Mouse (Mus musculus): ENCODE results near the gene Hibch. TPM values are rescaled to one million over a fixed set of nuclear protein-coding genes. Genes with fewer than 3 reads are reported as not detected.
"Not testable (repeated sequence)": the region's sequence is repeated elsewhere in the genome, so short reads cannot be mapped to it uniquely, and the experiment has no call there.

Gene Hibch
- total RNA-seq, 2 experiments from 2014 or later, result 13.1 to 15.2 TPM

DNA sequence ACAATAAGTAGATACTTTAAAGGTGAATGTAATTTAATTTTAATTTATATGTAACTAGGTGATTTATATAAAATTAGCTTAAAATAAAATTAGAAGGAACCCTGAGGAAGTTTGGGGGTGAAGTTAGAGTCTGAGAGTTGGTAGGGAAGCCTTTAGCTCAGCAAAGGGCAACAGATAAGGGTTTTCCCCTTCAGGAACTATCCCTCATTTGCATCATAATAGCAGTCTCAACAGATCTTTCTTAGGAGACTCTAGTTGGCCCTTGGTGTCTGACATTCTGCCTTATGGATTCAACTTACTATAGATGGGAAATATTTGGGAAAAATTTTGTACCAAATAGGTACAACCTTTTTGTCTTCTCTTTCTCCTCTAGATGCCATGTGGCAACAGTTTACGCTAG, 19.5 kb downstream of the Hibch start:
- intact Hi-C loops (cut with DNase I), result no loop called here

DNA sequence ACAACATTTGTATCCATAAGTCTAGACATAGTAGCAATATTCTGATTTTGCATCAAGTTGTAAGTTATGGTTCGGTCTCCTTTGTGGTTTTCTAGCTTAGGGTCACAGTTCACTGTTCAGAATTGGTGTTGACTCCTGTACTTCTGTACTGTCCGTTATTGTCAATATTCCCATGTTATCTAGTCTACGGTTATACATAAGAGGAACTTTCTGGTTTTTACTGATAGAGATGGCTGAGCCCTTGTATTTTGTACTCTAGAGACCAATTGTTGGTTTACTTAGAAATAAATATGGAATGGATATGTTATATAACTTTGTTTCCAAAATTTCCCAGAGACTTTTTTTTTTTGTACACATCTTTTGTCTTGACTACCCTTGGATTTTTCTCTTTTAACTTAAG, 21.3 kb downstream of the Hibch start:
- intact Hi-C loops (cut with DNase I), result no loop called here
- no peak for DNase-seq (ENCODE audit: low spot score in 2 of 2)

More for the DNA sequence above, 19.5 kb downstream of the Hibch start:
- no peak for DNase-seq (ENCODE audit: low spot score in 2 of 2)

DNA sequence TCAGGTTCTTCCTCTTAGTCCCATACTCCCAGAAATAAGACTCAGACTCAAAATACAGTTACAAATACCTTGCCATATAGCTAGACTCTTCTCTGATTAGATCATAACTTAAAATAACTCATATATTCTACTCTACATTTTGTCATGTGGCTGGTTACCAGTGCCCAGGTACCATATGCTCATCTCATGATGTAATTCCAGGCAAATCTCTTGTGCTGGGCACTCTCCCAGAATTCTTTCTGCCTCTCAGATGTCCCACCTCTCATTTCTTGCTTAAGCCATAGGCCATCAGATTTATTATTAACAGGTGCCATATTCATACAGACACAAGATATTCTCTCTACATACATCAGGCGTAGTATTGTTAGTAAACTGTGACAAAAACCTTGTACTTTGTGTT, 23.1 kb downstream of the Hibch start:
- intact Hi-C loops (cut with DNase I), result no loop called here
- DNase-seq (ENCODE audit: low spot score in 2 of 2), result no peak

DNA sequence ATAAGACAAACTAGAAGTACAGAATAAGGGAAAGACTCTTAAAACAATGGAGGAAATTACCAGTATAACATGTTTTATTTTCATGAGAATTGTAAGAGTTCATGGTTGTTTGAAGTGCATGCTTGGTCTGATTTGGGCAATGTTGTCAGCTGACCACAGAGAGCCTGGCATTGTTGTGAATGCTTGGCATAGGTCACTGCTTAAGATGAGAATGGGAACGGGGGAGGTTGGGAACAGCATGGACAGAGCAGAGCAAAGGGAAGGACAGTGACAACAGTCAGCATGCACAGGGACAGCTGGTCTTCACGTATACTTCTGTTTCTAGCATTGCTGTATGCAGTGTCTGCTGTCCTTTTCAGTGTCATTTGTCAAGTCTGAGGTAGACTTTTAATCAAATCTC, 39.5 kb downstream of the Hibch start:
- DNase-seq (ENCODE audit: low spot score in 2 of 2), result no peak
- intact Hi-C loops (cut with DNase I), result no loop called here

DNA sequence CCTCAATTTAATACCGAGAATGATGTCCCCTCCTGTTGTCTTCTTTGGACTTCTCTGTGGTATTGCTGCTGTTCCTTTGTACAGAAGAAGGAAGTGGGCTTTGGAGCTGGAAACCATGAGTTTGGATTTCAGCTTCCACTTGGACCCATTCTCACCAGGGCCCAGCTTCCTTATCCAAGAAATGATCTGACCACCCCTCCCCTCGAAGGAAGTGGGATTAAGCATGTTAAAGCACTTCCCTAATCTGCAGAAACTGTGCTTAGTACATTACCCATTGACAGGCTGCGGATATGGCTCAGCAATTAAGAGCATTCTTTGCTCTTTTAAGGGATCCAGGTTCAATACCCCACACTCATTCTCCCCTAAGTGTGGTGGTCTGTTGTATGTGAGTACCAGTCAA, 65.1 kb downstream of the Hibch start:
- DNase-seq (ENCODE audit: low spot score in 2 of 2), result no peak
- intact Hi-C loops (cut with DNase I), result no loop called here

DNA sequence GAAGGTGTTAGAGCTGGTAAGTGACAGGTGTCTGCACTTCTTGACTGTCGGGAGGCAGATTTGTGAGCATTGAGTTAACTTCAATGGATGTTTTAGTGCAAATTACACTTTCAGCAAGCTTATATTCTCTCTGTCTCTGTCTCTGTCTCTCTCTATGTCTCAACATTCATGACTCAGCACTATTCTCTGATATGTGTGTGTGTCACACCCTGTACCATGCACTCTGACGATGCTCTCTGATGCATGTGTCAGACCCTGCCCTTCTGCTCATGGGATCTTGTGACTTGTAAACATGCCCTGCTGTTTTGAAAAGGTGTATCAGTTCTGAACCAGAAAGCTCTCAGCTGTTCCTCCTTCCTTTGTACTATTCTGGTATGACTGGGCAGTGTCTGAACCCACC, 71.9 kb downstream of the Hibch start:
- no peak for DNase-seq (ENCODE audit: low spot score in 2 of 2)
- intact Hi-C loops (cut with DNase I), result no loop called here

DNA sequence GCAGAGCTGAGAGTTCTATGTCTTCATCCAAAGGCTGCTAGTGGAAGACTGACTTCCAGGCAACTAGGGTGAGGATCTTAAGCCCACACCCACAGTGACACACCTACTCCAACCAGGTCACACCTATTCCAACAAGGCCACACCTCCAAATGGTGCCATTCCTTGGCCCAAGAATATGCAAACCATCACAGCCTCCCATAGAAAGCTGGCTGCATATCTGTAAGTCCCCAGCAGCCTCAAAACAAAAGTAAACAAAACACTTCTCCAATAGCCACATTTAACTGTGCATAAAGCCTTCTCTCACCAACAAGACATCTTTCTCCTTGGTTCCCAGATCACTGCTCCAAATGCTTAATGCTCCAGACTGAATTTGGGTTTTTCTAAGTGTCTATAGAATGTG, 74.2 kb downstream of the Hibch start:
- DNase-seq (ENCODE audit: low spot score in 2 of 2), result not testable (repeated sequence)

DNA sequence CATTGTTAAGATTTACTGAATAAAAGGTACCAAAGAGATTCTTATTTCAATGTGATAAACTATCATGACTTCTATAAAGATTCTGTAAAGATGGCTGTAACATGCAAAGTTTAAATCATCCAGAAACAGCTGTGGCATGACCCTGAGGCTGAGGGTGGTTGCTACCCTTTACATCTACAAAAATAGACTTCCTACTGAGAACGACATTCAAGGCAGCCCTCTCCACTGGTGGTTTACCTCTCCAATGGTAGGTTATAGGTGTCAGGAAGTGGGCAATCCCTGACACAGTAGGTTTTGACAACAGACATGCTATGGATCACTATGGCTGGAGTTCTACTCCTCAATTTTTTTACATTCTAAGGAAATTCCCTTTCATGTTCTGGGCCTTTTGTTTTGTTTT, 79.8 kb downstream of the Hibch start:
- intact Hi-C loops (cut with DNase I); DNase-seq (ENCODE audit: low spot score in 2 of 2): not testable (repeated sequence)

More for the DNA sequence above, 74.2 kb downstream of the Hibch start:
- intact Hi-C loops (cut with DNase I), result not testable (repeated sequence)

DNA sequence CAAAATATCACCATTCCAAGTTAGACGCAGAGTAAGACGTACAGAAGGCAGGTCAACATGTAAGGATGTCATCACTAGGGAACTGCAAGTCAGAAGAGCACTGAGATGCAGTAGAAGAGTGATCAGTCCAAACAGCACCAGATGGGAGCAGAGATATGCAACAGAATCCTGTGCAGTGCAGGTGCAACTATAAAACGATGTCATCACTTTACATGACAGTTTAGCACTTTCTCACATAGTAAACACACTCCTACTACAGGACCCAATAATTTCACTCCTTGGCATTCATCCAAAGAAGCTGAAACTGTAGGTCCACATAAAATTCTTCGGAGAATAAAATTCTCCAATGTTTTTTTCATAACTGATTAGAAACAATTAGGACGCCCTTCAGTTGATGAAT, 89.8 kb downstream of the Hibch start:
- intact Hi-C loops (cut with DNase I), result no loop called here
- DNase-seq (ENCODE audit: low spot score in 2 of 2), result no peak

DNA sequence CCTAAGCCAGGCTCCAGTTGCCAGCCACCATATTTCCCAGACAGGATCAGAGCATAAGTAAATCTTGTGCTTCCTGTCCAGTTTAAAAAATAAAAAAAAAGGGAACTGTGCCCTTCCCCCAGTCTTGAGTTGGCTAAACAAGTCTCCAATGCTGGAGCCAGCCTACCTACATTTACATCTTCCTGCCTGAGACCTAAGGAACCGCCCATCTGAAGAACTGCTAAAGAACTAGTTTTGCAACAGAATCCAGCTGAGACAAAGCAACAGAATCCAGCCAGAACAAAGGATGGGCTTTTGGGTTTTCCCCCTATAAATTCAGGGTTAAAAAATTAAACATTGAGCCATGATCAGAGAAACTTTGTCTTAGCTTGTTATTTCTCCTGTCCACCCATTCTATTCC, 94.3 kb downstream of the Hibch start:
- intact Hi-C loops (cut with DNase I), result no loop called here
- no peak for DNase-seq (ENCODE audit: low spot score in 2 of 2)

DNA sequence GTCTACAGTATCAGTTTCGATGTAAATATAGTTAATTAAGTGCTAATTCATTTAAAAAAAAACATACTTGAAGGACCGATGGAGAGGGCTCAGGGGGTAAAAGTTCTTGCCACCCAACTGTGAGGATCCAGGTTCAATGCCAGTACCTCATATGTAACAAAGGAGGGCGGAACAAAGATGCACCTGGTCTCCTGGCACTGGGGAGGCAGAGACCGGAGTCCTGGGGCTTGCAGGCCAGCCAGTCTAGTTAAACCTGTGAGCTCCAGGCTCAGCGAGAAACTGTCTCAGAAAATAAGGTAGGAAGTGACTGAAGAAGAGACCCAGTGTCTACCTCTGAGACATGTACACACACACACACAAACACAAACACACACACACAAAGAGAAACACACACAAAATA, 103.2 kb downstream of the Hibch start:
- intact Hi-C loops (cut with DNase I), result no loop called here
- DNase-seq (ENCODE audit: low spot score in 2 of 2), result no peak

DNA sequence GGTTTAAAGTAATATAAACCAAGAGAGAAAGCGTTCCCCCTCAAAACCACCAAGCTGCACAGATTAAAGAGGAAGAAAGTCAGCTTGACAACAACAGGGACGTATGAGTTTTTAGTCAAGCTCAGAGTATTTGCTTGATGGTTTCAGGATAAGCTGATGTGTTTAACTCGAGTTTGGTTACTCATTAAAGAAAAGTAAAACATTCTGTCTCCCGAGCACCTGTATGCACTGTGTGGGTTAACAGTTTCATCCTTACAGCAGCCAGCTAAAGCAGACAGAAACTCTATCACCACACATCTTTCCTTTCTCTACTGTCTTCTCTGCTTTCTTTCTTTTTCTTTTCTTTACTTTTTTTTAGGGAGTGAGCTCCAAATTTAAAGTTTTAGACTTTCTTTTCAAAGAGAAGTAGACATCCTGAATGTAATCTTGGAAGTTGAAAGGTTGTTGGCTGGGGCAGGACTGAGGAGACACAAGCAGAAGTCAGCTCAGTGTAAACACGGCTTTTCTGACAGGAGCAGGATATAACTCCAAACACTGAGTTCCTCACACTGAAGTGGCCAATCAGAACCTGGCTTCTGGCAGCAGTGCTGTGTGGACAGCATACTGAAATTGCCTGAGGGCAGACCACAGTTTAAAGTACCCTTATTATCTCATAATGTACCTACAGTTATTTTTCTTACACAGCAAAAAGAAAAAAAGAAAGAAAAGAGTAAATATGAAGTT, 106.6 kb downstream of the Hibch start:
- no peak for DNase-seq (ENCODE audit: low spot score in 2 of 2)
- intact Hi-C loops (cut with DNase I), result loop anchor here (10.0 kb wide), 2 partner anchors 317 to 323 kb away; partner anchors contain the start of gene Nemp2

DNA sequence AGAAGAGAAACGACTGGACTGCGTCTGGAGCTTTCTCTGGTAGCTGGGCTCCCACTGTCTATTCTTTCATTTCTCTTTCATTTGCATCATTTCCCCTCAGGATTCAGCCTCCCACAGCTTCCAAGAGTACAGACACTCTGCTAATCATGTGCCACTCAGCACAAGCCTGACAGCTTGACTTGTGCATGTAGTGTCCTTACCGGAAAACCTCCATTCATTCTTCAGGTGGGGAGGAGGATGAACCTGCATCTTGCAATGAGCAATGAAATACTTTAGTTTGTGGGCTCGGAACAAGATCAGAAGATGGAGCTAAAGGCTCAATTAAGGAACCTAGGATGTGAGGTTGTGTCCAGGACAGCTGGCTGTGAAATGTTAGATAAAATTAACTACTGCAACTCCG, 107.4 kb downstream of the Hibch start:
- intact Hi-C loops (cut with DNase I), result loop anchor here (10.0 kb wide), 2 partner anchors 317 to 323 kb away; partner anchors contain the start of gene Nemp2
- peak; percentile 34 to 52 for DNase-seq (ENCODE audit: low spot score in 2 of 2)

DNA sequence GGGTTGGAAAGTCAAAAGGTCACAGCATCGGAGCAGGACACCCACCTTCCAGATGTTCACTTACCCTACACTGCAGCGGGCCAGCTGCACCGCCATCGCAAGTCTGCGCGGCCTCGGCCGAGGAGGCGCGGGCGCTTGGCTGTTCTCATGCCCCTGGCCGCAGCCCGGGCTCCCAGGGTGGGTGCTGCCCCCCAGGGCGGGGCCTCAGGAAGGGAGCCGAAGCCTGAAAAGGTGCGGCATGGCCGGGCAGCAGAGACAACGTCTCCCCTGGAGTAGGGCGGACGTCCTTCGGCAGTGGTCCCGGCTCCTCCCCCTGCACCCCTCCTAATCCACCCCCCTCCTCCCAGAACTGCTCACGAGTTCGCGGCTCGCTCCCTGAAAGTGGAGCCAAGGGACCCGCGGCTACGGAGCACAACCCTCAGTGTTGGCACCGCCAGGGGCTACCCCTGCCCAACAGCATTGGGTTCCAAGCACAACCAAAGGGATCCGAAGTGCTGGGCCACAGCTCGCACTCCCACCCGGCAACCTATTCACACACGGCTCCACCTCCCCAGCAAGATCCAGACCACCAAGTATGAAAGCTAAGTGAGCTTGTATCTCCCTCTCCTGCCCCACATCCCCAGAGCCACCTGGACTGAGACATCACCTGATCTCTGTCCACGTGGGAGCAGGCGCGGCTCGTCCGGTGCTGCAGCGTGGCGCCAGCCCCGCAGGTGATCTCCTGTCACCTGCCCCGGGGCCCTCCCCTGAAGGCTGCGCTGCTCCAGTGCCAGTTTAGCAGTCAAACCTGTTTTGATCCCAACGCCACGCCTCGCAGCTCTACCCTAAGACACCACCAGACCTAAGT, 108.0 kb downstream of the Hibch start:
- intact Hi-C loops (cut with DNase I), result loop anchor here (10.0 kb wide), 2 partner anchors 318 to 322 kb away; partner anchors contain the start of gene Nemp2
- DNase-seq (ENCODE audit: low spot score in 2 of 2), result peak in 1 of 2 experiments; percentile 28

DNA sequence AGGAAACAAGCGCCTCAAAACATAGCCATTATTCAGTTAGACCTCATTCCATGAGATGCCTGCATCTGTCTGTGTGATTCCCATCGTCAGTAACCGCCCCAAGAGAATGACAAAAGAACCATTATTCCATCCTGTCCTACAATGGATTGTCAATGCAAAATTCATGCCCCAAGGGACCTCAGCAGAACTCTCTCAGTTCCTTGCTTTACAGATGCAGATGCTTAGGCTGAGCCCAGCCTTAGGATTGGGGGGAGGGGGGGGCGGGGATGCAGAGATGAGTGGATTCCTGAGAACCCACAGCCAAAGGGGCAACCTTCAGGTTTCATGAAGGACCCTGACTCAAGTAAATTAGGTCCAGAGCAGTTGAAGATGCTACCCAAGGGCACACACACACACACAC, 108.8 kb downstream of the Hibch start:
- intact Hi-C loops (cut with DNase I), result loop anchor here (10.0 kb wide), 2 partner anchors 319 to 321 kb away; partner anchors contain the start of gene Nemp2

DNA sequence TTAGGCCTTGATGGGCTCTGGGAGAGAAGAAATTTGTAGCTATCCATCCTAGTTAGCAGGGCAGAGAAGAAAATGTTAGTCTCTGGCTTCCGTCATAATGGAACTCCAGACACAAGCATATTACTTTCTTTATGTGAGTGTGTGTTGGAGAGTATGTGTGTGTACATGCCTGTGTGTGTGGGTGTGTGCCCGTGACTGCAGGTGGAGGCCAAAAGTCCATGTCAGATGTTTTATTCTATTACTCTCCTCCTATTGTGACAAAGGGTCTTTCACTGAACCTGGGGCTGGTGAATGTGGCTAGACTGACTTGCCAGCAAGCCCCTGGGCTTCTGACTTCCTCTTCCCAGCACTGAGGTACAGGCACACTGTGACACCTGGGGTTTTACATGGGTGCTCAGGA, 109.7 kb downstream of the Hibch start:
- DNase-seq (ENCODE audit: low spot score in 2 of 2), result no peak
- intact Hi-C loops (cut with DNase I), result loop anchor here (10.0 kb wide), 2 partner anchors 320 kb away; partner anchors contain the start of gene Nemp2

More for the DNA sequence above, 108.8 kb downstream of the Hibch start:
- no peak for DNase-seq (ENCODE audit: low spot score in 2 of 2)

DNA sequence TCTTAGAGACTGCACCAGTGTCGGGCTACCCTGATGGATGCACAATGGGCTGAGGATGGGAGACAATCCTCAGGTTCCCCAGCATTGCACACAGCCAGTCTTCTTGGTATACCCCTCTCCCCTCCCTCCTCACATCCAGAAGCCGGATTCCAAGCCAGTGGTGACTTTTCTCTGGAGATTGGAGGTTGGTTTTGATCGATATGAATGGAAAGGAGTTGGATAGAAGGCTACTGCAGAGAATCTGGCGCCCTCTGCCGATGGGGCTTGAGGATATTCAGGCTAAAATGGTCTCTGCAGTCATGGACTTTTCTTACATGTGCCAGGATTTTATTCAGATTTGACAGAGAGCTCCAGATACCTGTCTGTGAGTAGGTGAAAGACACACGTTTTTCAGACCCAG, 110.4 kb downstream of the Hibch start:
- DNase-seq (ENCODE audit: low spot score in 2 of 2), result peak; percentile 50 to 70
- intact Hi-C loops (cut with DNase I), result loop anchor here (10.0 kb wide), 2 partner anchors 320 kb away; partner anchors contain the start of gene Nemp2

DNA sequence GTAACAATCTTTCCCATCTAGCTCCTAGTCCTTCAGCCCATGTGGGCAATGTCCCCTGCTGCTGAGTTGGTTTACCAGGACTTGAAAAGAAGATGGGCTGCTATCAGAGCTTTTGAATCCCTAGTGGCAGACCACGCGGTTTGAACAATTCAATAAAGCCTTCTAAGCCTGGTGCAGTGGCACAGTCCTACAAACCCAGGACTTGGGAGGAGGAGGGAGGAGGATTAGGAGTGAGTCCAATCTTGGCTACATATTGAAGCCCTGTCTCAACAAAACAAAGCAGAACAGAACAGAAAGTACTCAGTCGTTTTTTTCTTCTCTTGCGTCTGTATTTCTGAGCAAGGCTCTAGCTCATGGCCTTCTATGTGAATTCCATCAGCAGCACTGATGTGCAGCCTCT, 112.0 kb downstream of the Hibch start:
- intact Hi-C loops (cut with DNase I), result loop anchor here (10.0 kb wide), 2 partner anchors 318 to 322 kb away; partner anchors contain the start of gene Nemp2
- DNase-seq (ENCODE audit: low spot score in 2 of 2), result no peak

DNA sequence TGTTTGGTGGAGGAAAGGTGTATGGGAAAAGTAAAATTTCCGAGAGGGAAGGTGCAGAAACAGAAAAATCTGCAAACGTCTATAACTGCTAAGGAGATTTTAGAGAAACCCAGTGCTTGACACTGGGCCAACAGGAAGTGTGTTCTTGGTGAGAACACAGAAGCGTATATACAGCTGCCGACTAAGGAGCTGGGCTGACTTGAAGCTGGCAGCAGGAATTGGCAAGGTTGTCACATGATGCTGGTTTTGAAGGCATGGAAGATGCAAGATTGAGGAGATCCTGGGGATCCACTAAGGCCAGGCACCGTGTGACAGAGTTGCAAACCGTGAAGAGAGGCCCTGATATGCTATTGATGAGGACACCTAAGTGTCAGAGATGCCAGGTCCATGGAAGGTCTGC, 115.5 kb downstream of the Hibch start:
- intact Hi-C loops (cut with DNase I), result no loop called here
- DNase-seq (ENCODE audit: low spot score in 2 of 2), result no peak

DNA sequence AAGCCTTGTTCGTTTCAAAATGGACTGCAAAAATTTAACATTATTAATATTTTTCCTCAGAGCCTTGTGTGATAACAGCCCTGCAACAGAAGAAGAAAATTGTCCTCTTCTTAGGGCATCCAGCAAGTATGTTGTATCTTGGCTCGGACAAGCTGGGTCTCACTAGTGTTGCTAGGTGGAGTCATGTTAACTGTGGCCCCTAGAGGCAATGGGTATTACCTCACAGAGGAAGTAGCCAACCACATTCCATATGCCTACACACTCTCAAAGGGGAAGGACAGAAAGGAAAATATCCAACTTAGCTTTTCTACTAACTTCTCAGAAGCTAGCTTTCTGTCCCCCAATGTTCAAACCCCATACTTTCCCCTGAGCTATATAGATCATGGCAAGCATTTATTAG, 118.4 kb downstream of the Hibch start:
- intact Hi-C loops (cut with DNase I), result no loop called here
- DNase-seq (ENCODE audit: low spot score in 2 of 2), result no peak

All from left cerebral cortex, postnatal 25 days (tissue).